Mouse (Mus musculus): ENCODE measurements around the gene Acacb.

The Acacb gene

DNA sequence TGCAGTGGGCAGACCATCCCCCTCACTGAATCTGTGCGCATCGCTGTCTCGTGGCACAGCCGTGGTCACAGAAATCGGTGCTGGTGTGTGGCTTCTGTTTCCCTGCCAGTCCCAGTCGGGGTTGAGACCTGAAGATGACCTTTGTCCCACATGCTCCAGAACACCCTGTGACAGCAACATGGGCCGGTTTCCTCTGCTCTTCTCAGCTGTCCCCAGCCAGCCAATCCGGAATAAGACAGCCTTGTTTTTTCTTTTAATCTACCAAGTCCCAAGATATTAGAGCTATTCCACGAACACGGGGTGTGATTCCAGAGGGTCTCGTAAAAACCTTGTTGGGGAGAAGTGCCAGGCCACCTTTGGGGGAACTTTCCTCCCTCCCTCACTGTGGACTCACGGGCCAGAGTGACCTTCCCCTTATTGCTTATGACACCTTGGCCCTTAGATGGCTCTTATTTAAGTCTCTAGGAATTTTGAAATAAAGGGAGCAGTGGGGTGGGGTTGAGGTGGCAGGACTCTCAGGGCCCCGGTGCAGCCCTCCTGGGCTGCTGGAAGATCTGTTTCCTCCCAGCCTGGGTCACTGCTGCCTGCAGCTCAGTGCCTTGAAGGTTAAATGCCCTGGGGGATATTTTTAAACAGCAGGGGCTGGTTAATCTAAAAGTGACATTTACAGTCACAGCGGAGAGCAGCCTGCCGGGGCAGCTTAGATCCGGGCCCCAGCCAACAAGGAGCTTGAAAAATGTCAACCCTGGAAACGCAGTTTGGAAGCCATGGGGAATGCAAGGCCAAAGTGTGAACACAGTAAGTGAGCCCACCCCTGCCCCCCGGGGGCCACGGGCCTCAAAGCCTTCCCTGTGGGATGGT is at the start of gene Acacb:
Gene Acacb, plus strand, starts transcription at position 508 of the 861 bp plus-strand sequence.
- DNase-seq (ENCODE audit: low spot score) = no peak

DNA sequence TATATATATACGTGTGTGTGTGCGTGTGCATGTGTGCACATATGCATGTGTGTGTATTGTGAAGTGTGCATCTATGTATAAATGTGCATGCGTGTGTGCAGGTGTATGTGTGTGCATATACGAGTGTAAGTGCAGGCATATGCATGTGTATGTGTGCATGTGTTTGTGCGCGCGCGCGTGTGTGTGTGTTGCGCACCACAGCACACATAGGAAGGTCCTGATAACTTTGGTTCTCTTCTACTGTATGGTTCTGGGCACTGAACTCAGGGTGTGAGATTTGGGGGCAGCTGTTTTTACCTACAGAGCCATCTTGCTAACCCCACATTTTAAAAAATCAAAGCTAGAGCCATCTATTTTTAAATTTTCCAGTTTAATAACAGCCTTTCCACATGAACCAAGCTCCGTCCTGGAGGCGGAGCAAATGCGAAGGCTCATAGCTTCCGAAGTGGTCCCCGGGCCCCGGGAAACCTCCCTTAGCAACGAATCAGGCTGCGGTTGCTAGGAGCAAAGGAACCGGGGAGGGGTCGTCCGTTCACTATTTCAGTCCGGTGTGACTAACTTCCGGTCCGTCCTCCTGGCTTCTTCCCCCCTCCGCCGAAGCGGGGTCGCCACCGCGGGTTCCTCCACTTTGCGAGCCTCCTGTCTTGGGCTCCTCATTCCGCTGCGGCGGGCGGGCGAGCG is 46.5 kb upstream of the Acacb start:
- peak; percentile 92 for DNase-seq (ENCODE audit: low spot score)

DNA sequence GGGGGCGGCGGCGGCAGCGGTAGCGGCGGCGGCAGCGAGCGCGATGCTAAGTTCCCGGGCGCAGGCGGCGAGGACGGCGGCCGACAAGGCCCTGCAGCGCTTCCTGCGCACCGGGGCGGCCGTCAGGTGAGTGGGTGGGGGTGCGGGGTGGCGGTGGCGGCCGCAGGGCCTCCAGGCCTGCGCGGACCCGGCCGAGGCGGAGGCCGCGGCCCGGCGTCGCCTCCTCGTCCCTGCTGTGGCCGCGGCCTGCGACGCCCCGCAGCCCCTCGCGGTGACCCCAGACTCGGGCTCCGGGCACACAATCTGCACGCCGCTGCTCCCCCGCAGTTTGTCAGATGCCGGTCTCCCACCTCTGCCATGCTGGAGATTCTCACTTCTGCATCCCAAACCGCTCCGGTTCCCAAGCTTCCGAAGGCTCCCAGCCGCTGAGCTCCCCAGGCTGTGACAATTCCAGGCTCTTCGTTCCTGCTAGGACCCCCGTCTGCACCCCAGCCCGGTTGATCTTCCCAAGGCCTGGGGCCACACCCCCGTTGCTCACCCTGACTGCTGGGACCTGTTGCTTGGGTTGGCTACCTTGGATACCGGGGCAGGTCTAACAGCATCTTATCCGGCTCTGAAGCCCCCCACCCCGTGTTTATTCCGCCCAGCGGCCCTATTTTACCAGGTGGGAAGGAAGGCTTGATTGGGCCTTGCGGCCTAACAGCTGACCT is 45.8 kb upstream of the Acacb start:
- no peak for DNase-seq (ENCODE audit: low spot score)

DNA sequence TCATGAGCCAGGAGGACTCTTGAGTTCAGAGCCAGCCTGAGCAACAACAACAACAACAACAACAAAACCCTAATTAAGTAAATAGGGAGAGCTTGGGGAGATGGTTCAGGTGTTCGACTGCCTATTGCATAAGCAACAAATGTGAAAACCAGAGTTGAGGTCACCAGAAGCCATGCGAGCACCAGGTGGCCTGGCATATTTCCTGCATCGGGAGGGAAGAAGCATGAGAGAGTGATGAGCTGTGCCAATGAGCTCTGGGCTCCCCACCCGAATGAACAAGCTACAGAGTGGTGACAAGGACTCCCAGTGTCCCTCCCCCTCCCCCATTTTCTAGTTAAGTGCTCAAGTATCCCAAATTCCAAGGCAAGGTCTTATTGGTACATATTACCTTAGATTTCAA is 44.5 kb upstream of the Acacb start:
- DNase-seq (ENCODE audit: low spot score) = peak; percentile 34

DNA sequence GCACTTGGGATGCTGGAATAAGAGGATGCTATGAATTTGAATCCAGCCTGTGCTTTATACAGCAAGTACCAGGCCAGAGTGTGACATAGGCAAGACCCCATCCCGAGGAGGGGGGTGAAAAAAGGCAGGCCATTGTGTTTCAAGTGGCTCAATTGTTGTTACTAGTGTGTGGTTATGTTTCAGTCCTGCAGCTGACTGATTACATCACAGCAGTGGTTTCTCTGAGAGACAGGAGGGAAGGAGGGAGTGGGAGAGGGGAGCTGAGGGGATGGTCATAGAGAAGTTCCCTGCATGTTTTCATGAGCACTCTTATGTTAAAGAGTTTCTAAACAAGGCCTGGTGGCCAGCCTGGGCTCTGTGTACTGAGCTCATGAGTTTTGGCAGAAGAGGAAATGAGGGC is 43.5 kb upstream of the Acacb start:
- DNase-seq (ENCODE audit: low spot score) = peak; percentile 62

DNA sequence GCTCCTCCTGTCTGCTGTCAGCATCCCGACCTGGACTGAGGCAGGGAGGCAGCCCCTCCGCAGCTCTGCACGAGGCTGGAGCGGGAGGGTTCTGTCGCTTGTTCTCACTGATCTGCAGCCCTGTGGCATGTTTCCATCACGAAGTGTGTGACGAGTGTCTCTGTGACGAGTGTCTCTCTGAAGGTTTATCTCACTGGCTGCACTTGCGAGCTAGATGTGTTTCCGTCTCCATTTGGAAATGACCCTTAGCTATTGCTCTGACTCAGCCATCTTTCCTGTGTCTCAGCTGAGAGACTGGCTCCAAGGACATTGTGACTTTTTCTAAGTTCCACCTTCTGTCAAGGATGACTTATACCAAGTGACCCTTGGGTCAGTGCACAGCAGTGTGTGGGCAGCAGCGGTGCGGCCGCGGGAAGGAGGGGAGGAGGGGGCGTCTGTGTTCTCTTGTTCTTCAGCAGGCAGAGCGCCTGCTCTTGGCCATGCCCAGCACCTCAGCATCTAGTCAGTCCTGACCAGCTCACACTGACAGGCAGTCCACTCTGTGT is 39.9 kb upstream of the Acacb start:
- DNase-seq (ENCODE audit: low spot score) = no peak

DNA sequence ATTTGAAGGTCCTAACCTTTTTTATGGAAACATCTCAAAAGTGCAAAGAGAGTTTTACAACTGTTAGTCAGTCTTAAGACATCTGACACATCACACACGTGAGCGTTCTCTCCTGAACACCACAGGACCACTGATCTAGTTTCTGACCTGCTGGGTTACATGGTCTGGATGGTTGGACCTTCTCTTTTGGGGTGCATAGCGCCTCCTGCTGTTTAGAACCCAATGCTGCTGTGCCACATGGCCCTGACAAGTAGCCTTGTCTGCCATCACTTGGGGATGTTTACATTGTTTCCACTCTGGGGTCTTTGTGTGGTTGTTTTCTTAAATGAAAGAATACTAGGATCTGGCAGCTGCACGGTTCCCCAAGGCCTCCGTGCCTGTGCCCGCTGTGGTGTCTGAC is 33.0 kb upstream of the Acacb start:
- DNase-seq (ENCODE audit: low spot score) = no peak

DNA sequence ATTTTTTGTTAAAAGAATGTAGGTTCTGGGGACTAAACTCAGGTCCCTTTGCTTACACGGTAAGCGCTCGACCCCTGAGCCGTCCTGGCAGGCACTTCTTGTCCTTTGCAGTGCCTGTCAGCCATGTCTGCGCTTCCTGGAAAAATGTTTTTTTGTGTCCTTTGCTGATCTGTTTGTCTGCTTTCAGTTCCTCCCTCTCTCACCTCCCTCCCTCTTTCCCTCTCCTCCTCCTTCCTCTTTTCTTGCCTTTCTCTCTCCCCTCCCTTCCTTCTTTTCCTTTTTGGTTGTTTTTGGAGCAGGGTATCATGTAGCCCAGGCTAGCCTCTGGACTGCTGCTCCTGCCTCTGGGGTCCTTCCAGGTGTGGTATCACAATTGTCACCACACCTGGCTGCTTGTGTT is 31.3 kb upstream of the Acacb start:
- no peak for DNase-seq (ENCODE audit: low spot score)

DNA sequence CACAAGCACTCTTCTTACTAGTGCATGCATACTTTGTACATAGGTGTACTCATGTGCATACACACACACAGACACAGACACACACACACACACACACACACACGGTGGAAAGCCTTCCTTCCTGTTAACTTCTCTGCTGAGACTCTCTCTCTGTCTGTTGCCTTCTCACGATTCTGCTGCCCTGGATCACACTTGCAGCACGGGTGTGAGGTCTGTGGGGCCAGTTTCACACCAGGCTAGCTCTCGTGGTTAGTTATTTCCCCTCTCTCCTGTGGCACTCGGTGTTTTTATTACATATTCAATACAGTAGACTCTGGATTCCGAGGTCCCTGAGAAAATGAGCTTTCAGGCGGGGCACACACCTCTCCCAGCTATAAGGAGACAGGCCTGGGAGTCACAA is 29.7 kb upstream of the Acacb start:
- no peak for DNase-seq (ENCODE audit: low spot score)

DNA sequence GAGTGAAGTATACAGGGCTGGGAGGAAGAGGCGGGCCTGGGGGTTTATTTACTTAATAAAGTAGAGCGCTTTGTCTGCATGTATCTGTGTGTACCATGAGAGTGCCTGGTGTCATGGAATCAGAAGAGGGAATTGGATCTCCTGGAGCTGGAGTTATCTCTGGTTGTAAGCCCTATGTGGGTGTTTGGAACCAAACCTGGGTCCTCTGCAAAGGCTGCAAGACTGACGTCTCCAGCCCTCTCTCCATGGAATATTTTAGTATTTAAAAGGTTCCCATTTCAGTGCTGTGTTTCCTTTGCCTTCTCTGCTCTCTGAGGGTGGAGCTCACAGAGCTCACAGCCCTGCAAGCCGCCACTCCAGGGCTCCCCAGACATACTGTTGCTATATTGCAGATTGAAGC is 26.5 kb upstream of the Acacb start:
- DNase-seq (ENCODE audit: low spot score) = no peak

DNA sequence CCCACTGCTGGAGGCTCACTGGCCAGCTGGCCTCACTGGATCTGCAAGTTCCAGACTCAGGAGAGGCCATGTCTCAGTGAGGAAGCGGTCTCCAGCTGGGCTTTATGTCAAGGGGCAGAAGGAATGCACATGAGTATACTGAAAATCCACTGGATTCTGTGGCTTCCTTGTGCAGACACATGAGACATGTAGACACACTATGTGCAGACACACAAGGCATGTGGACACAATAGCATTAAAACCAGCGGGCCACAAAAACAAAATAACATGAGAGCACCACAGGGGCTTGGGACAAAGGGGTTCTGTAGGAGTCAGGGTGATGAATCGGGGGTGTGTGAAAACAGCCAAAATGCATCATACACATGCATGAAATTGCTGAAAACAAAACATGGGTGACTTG is 20.3 kb upstream of the Acacb start:
- DNase-seq (ENCODE audit: low spot score) = no peak

DNA sequence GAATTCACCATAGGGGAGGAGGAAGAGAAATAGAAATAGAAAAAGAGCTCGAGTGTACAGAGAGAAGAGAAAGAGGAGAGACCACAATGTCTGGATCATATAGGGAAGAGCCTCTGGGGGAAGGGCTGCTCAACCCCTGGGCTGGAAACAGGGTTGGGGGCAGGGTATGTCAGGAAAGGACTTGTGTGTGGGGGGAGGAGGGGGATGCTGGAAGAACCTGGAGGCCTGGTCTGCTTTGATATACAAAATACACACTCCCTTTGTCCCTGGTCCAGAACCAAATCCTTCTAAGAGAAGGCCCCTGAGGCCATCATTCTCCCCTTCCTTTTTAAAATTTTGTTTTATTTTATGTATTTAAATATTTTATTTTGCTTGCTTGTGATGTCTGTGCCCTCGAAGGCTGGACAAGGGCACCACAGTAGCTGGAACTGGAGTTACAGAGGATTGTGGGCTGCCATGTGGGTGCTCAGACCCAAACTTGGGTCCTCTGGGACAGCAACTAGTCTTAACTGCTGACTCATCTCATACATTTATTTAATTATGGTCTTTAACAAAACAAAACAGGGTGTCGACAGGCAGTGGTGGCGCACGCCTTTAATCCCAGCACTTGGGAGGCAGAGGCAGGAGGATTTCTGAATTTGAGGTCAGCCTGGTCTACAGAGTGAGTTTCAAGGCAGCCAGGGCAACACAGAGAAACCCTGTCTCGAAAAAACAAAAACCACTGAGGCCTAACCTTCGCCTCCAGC is 19.7 kb upstream of the Acacb start:
- DNase-seq (ENCODE audit: low spot score) = no peak

DNA sequence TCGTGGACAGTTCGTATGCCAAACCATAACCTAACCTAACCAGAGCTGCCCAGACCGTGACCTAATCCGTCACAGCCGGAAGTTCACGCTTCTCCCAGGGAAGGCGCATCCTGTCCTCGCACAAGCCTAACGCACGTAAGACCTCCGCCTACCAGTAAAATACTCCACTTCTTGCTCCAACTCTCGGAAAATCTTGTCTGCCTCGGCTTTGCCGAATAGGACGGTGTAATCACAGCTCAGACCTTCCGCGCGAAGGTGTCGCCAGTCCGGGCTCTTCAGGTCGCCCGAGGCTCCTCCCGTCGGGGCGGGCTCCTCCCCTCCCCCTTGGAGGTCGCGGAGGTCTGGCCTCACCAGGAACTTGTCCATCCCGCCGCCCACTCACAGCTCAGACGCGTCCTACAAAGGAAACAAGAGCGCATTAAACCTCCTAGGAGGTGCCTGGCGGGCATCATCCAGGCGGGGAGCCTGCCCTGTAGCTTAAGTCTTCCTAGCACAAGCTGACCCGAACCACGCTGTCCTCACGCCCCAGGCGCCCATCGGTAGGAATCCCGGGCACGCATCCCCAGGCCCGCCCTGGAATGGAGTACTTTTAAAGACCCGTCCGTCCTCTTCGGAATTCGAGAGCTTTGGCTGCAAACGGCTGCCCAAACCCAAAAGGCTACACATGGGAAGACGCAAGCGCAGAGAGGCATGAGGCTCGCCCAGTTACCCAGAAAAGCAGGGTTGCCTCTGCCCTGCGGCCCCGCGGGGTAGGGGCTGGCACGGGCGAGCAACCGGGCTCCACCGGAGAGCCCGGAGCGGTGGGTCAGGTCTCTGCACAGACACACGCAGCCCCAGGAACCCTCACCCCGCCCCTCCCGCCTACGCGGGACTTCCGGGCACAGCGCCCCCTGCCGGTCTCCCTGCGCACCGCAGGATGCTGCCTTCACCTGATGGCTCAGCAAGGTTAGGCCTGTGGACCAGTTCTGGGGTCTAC is 18.7 kb upstream of the Acacb start, which contains the start of gene Alkbh2:
Gene Alkbh2, minus strand, starts transcription at position 845 of the 976 bp plus-strand sequence.
- peak; percentile 75 for DNase-seq (ENCODE audit: low spot score)

DNA sequence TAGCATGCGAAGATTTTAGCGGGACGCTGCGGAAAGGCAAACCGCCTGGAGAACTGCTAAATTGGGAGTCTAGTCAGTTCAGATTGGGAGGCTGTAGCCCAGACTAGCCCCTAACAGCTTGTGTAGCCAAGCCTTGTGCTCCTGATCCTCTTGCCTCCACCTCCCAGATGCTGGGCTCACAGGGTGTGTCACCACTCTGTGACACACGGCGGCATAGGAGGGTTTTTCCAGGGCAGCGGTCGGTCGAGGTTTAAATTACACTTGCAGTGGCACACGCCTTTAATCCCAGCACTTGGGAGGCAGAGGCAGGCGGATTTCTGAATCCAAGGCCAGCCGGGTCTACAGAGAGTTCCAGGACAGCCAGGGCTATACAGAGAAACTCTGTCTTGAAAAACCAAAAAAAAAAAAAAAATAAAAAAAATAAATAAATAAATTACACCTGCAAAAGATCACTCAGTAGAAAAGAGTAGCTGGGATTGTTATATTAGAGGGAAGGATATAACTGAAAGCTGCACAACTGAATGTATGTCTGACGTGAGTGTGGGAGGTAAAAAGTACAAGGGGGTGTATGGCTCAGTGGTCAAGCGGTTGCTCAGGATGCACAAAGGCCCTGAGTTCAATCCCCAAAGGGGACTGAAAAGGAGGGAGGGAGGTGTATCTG is 16.7 kb upstream of the Acacb start:
- no peak for DNase-seq (ENCODE audit: low spot score)

DNA sequence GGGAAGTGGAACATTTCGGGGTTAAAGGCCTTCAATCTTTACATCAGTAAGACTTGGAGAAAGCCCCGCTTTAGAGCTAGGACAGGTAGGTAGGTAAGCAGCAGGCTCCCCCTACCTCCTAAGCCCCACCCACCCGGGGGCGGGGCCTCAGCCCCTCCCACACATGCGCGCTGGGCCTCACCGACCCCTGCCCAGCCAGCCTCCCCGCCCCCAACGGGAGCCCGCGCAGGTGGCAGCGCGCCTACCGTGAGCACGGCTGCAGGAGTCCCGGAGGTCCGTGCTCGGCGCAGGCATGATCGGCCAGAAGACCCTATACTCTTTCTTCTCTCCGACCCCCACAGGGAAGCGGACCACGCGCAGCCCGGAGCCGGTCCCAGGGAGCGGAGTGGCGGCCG is 16.1 kb upstream of the Acacb start, which contains the start of gene Ung:
Gene Ung, plus strand, starts transcription at position 176 of the 395 bp plus-strand sequence.
- DNase-seq (ENCODE audit: low spot score) = no peak

DNA sequence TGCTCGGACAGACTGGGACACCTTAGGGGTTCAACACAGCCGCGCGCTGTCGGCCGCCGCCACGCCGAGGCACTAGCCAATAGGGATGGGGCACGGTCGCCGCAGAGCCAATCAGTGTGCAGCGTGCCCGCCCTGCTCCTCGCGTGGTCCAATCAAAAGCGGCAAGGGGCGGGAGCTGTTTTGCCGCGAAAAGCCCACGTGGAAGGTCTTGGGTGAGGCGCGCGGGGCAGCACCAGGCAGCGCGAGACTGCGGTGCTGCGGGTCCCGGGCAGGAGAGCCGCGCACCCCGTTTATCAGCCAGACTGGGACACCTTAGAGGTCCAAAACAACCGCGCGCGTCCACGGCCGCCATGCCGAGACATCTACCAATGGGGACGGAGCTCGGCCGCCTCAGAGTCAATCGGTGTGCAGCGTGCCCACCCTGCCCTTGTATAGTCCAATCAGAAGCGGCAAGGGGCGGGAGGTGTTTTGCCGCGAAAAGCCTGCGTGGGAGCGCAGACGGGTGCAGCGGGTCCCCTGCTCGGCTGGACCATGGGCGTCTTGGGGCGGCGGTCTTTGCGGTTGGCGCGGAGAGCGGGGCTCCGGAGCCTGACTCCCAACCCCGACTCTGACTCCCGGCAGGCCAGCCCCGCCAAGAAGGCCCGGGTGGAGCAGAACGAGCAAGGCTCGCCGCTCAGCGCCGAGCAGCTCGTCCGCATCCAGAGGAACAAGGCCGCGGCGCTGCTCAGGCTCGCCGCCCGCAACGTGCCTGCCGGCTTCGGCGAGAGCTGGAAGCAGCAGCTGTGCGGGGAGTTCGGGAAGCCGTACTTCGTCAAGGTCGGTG is 15.4 kb upstream of the Acacb start:
- peak; percentile 92 for DNase-seq (ENCODE audit: low spot score)

DNA sequence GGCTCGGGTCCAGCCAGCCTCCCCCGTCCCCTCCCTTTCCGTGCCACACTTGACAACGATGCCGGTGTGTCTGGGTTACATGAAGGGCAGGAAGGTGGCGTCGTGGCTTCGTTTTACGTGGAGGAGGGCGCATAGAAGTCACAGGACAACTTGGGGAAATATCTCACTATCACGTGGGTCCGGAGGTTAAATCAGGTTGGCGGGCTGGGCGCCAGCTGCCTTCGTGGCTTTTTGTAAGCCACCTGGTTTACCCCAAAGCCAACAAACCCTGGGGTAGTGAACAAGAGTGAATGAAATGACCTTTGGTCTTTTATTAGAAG is 14.9 kb upstream of the Acacb start:
- no peak for DNase-seq (ENCODE audit: low spot score)

DNA sequence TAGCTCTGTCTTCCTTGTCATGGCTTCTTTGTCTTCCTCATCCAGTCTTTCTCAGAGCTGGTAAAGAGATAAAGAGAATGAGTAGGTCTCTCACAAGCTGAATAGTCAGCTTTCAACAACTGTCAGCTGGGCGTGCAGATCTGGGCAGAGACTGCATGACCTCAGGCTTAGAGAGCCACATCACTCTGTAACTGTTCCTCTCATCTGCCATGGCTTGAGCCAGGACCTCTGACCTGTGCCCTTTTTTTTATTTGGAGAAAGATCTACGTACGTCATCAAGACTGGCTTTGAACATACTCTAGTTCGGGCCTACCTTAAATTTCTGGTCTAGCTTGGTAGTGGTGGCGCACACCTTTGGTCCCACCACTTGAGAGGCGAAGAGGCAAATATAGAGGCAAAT is 13.5 kb upstream of the Acacb start:
- DNase-seq (ENCODE audit: low spot score) = no peak

DNA sequence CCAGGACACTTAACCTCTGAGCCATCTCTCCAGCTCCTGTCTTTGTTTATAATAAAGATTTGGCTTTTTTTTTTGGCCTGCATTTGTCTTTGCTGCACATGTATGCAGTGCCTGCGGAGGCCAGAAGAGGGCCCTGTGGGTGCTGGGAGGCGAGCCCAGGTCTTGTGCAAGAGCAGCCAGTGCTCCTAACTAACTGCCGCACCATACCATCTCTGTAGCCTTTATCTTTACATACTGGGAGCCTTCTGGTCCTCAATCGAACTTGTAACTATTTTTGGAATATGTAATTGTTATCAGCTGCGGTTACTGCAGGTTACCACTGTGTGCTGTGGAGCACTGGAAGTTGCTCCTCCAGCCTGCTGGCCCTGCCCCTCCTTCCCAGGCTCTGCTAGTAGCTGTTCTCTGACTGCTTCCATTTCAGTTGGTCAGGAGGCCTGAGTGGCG is 12.2 kb upstream of the Acacb start:
- DNase-seq (ENCODE audit: low spot score) = peak; percentile 53

All from layer of hippocampus, adult 11-12 months (tissue).